Mouse (Mus musculus): ENCODE measurements around the gene Olfr10.

- TF ChIP-seq POLR2A (IDR thresholded peaks at IDR 0.05; ENCODE audit: insufficient read depth, low read length) (no peak), EP300 (IDR thresholded peaks at IDR 0.05; ENCODE audit: insufficient read depth, low read depth, low read length) (no peak)
Measured at GRCm38 (mm10) chr11:49273834-49274519, 30.6 kb upstream of the Olfr10 start.
